Mouse (Mus musculus): ENCODE measurements around the gene Dirc2. TPM values are rescaled to one million over a fixed set of nuclear protein-coding genes. Genes with fewer than 3 reads are reported as not detected.
A peak's percentile ranks its signal among the peaks of the same experiment; 100 is the strongest.

The Dirc2 gene
- polyA plus RNA-seq, 1 experiment from 2014 or later = 11.4 TPM

GRCm38 (mm10) chr16:35740357-35740756 lies 28.8 kb downstream of the Dirc2 start:
- no peak for DNase-seq (ENCODE audit: low spot score)

GRCm38 (mm10) chr16:35739548-35739947 lies 29.6 kb downstream of the Dirc2 start:
- DNase-seq (ENCODE audit: low spot score) = no peak

DNA sequence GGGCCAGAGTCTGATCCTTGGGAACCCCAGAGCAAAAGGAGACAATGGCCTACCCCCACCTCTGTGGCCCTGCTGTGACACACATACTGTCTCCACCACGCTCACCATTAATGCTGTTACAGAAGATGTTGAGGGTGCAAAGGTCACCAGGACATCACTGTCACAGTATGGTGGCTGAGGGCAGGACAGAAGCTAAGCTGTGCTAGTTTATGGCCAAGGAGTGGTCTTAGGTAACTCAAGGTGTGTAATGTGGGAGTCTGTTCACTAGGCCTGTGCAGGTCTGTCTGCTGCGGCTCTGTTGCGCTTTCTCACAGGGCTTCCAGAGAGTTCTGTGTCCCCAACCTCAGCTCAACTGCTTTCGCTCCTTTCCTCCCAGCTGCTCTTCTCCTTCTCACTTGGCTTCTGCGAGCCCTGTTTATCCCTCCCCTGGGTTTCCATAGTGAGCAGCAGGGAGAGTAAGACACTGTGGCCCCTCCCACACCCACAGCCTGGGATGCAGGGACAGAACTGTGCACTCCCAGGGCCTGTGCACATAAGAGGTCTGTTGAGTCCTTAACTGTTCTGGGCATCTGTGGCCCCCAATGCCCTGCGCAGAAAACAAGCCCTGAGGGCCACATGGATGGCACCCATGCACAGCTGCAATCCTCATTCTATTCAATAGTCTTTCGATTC lies 30.9 kb downstream of the Dirc2 start:
- DNase-seq (ENCODE audit: low spot score) = no peak

DNA sequence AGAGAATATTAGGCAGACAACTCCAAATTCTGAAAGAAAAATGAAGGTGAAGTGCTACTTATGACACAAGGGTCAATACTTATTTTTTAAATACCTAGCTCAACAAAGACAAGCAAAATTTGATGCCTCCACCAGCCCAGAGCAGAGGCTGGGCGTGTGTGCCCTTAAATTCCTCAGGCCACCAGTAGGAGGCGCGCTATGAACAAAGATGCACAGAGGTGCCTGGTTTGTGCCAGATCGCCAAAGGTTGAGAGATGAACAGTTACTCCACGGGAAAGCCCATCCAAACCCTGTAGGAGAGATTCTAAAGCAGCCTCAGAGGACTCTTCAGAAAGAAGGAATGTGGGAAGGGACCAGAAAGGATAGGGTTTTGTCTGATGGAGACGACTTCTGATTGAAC lies 35.1 kb downstream of the Dirc2 start:
- DNase-seq (ENCODE audit: low spot score) = peak; percentile 79

GRCm38 (mm10) chr16:35732096-35732495 lies 37.1 kb downstream of the Dirc2 start:
- no peak for DNase-seq (ENCODE audit: low spot score)

DNA sequence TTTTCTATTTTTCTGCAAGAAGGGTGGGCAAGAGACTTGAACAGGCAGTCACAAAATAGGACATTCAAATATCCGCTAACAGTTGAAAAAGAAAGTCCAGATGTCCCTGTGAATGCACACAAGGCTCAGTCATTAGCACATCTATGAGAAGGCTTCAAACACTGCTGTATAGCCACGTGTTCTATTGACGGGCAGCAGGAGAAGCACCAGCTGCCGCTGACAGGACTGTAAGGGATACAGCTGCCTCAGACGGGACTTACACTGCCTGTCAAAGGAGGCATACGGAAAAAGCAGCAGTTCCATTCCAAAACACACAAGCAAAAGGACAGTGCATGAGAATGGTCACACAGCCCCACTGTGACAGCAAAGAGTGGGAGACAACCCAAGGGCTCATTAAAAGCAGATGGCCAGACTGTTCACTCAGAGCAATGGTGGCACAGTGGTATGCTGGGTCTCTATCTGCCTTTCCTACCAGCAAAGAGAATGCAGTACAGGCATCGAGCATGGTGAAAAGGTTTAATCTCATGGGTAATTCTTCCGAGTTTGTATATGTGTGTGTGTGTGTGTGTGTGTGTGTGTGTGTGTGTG lies 39.9 kb downstream of the Dirc2 start:
- no peak for DNase-seq (ENCODE audit: low spot score)

DNA sequence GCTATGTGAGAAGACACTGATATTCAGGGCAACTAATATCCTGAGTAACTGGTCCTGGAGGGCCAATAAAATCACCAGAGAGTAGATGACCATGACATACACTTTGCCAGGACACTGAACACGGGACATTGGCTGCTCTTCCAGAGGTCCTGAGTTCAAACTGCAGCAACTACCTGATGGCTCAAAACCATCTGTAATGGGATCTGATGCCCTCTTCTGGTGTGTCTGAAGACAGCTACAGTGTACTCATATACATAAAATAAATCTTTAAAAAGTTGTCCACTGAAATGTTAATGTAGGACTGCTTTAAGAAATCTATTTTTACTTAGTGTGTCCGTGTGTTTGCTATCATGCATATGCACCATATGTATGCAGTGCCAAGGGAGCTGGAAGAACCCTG lies 42.6 kb downstream of the Dirc2 start:
- DNase-seq (ENCODE audit: low spot score) = no peak

DNA sequence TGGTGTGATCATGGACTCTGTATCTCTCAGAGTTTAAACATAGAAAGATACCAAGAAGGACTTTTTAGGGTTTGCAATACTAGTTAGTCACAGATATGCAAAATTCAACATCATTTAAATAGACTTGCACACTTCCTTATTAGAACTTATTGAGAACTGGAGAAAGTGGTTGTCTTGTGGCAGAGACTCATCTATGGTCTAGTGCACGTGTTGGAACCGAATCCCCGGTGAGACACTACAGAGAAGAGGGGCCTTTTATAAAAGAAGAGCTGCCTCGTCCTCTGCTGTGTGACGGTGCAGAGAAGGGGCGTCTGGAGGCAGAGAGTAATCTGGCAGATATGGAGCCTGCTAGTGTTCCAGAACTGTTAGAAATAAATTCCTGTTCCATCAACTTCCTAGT lies 44.6 kb downstream of the Dirc2 start:
- no peak for DNase-seq (ENCODE audit: low spot score)

GRCm38 (mm10) chr16:35717761-35718160 lies 51.4 kb downstream of the Dirc2 start:
- DNase-seq (ENCODE audit: low spot score) = no peak

GRCm38 (mm10) chr16:35716257-35716656 lies 52.9 kb downstream of the Dirc2 start:
- DNase-seq (ENCODE audit: low spot score) = peak; percentile 16

GRCm38 (mm10) chr16:35715771-35716170 lies 53.4 kb downstream of the Dirc2 start:
- DNase-seq (ENCODE audit: low spot score) = no peak

DNA sequence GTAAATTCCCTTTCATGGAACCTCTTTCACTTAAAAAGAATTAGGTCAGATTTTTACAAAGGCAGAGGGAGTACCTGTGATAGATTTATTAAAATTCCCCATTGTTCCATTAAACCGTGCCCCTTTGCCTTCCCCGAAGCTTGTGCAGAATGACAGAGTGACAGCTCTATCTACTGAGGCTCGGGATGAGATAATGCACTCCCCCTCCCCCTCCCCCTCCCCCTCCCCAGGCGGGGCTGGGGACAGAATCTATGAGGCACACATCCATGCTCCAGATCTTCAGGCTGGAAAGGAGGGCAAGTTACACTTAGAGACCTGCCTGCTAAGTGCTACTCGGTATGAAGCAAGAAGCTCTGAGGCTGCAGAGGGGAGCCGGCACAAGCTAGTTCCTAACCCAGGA lies 53.8 kb downstream of the Dirc2 start:
- DNase-seq (ENCODE audit: low spot score) = no peak

DNA sequence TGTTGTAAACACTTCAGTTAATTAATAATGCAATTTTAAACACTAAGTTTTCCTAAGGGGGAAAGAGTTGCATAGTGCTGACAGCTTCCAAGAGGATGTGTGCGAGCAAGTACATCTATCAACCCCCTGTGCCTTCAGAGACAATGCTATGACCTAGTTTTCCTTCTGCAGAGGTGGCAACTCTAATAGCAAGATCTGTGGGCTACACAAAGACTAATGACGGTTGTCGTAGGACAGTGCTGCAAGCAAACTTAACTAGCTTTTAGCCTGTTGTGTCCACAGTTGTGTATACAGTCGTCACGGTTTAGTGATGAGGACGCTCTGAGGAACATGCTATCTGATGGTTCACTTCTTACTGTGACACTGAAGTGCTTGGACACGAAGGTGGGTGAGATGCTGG lies 54.5 kb downstream of the Dirc2 start:
- no peak for DNase-seq (ENCODE audit: low spot score)

DNA sequence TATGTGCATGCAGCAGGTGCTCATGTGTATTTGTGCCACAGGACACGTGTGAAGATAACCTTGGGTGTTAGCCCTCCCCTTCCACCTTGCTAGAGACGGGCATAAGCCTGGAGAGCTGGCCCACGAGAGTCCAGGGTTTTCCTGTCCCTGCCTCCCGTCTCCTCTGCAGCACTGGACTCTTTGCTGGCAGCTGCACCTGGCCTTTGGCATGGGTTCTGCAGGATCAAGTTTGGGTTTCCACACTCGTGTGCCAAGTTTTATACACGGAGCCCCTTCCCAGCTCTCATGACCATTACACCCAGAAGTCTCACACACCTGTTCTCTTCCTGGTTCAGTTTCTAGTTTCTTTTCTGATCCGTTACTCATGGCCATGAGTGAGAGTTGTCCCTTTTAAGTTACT lies 55.5 kb downstream of the Dirc2 start:
- DNase-seq (ENCODE audit: low spot score) = no peak

DNA sequence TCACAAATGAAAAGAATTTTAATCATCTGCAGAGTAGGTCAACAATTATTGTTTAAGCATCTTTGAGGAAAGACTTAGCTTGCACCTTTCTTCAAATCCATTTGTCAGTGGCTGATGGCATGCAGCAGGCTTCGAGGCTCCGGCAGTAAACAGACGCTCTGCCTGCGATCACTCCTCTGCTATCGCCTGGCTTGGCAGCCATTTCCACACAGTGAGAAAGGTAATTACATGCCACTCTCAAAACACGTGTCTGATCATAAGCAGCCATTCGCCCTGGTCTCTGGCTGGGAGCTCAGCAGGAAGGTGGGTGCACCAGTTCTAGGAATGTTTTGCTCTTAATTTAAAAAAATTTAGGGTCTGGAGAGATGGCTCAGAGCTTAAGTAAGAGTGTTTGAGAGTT lies 58.2 kb downstream of the Dirc2 start:
- DNase-seq (ENCODE audit: low spot score) = no peak

DNA sequence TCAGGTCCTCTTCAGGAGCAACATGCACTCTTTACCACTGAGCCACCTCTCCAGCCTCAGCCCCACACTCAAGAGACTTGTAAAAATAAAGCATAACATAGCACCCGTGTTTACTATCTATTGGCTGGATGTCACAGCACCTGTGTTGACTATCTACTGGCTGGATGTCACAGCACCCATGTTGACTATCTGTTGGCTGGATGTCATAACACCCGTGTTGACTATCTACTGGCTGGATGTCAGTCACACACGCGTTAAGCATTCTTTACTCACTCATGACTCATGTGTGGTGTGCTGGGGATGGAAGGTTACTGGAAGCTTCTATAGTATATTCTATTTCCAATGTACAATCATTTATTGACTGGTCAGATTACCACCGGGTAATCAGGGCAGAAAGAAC lies 62.2 kb downstream of the Dirc2 start:
- no peak for DNase-seq (ENCODE audit: low spot score)

DNA sequence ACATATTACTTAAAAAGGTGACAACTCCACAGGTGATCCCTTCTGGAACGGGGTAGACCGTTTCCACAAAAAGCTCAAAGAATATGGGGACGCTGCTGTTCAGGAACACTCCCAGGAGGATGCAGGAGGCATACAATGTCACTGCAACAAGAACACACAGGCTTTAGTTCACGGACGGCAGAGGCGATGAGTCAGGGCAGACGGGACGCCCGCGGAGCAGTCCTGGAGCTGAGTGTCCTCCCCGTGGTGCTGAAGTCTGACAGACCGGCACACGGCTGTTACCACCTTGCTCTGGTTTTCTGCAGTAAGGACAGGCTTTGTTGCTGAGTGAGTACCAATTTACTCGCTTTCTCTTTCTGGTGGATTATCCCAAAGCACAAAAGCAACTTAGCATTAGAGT lies 64.4 kb downstream of the Dirc2 start:
- DNase-seq (ENCODE audit: low spot score) = no peak

GRCm38 (mm10) chr16:35703763-35704679 lies 65.1 kb downstream of the Dirc2 start:
- DNase-seq (ENCODE audit: low spot score) = no peak

- DNase-seq (ENCODE audit: low spot score) = no peak
These were observed 67.3 kb downstream of the Dirc2 start for GRCm38 (mm10) chr16:35701823-35702222.

DNA sequence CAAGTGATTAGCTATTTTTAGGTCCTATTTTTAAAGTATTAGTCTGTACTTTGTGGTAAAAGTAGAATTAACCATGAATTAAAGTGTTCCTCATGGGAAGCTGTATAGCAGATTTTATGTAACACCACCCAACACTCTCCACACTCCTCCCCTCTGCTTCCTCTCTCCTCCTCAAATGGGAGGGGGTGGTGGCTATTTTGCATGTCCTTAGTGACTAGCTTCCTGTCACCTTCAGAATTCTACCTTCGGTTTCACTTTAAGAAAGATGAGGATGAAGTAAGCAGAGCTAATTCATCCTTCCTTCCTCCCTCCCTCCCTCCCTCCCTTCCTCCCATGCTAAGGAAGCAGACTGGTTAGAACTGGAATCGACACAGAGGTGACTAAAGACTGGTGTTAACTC lies 73.1 kb downstream of the Dirc2 start:
- DNase-seq (ENCODE audit: low spot score) = no peak

DNA sequence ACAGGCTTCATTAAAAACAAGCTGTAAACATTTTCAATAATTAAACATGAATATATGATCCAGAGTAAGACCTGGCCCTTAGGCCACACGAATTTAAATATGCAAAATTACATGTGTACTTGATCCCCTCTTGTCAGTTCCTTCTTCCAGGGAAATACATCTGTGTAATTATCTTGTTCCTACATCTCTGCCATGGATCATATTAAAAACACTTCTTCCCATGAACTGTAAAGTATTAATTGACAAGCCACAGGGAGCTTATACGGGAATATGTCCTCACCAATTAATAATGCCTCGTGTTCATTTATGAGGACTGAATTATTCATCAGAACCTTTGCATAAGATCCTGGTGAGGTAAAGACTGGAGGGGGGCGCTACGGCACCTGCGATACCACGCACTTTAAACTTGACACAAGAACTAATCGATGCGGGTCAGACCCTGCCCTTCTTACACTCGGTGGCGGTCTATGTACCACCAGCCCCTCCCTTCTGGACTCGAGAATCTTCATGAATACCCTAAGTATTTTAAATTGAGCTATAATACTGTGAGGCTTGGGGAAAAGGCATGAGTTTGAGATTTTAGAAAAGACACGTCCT lies 74.8 kb downstream of the Dirc2 start:
- no peak for DNase-seq (ENCODE audit: low spot score)

DNA sequence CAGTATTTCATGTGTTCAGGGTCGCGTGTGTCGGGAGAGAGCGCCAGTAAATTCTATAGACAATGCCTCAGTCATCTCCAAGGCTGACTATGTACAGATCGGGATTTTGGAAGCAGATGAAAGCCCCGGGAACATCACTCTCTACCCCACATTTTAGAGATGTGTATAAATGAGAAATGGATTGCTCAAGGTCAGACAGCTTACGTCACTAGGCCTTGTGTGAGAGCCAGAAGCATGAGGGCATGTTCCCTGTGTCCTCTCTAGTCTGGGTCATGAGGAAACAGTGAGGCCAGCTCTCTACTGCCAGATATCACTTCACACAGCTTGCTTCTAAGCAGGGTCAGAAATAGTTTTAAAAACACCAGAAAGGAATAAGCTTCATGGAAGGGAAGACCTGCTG lies 77.5 kb downstream of the Dirc2 start:
- DNase-seq (ENCODE audit: low spot score) = no peak
